Mouse (Mus musculus): Measurements from ENCODE around the gene Plpp1.

- TF ChIP-seq CTCF (IDR thresholded peaks at IDR 0.05; ENCODE audit: extremely low read depth, insufficient read depth, insufficient read length, insufficient replicate concordance) (no peak), POLR2A (IDR thresholded peaks at IDR 0.05; ENCODE audit: low read depth, low read length) (no peak)
These were observed 26.5 kb upstream of the Plpp1 start for GRCm38 (mm10) chr13:112773991-112774675.

Data from spleen, adult 2 months (tissue).